Mouse (Mus musculus) macrophage (primary cell): ENCODE results near the gene Eif4g1. TPM values are rescaled to one million over a fixed set of nuclear protein-coding genes. Genes with fewer than 3 reads are reported as not detected.

ENCODE experiments used
- H3K27ac ChIP-seq: fragments of 350-480 bp; formaldehyde crosslinking; 2 replicates; pipeline ENCODE4 v1.9.0; 2021
- H3K36me3 ChIP-seq: fragments of 350-480 bp; formaldehyde crosslinking; 2 replicates; pipeline ENCODE4 v1.9.0; 2021; ENCODE audit errors: inconsistent target
- H3K4me3 ChIP-seq: fragments of 350-480 bp; formaldehyde crosslinking; 2 replicates; pipeline ENCODE4 v1.9.0; 2021; ENCODE audit errors: inconsistent target
- H3K79me2 ChIP-seq: fragments of 350-480 bp; formaldehyde crosslinking; 2 replicates; pipeline ENCODE4 v1.9.0; 2021; ENCODE audit errors: inconsistent target
- WGBS: methylation state at CpG from one replicate; pipeline ENCODE4 v1.1.7; 2026; ENCODE audit warnings: inconsistent platforms; ENCODE audit not compliant: missing documents; 5-methylcytosine and 5-hydroxymethylcytosine counted together
- polyA plus RNA-seq: library from polyadenylated mRNA; stranded (reverse); fragments of 250-400 nt; gene quantifications from 3 replicates; pipeline ENCODE4 v1.2.4, GENCODE M21; 2018; ENCODE audit warnings: inconsistent platforms

Gene Eif4g1
- polyA plus RNA-seq, 1 experiment from 2014 or later, result 165 TPM

DNA sequence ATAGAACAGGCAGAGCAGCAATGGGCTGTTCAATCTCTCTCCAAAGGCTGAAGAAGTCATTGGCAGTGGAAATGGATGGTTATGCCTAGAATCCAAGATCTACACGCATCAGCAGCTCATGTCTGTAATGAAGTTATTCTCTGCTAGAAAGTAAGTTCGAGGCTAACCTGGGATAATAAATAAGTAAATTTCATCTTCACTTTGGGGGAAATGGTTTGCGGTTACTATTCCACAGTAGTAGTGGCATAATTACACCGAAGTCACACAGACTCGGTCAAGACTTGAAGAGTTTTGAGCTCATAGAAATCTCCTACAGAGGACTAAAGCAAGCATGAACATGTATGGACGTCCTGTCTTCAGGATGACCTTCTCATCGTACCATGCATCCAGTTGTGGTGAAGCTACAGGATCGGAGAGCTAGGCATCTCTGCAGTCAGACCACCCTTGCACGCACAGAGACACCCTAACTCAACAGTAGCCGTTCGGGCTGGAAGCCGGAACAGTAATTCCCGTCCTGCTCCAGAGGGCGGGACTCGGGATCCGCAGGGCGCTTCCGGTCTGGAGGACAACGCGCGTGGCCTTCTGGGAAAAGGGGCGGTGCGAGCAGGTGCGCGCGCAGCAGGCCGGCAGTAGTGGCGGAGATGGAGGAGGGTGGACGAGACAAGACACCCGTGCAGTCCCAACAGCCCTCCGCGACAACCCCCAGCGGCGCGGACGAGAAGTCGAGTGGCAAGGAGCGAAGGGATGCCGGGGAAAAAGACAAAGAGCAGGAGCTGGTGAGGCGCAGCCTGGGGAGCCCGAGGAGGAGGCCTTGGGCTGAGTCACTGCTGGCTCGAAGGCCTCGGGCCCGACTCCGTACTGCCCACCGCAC is 16.8 kb upstream of the Eif4g1 start, which contains the start of gene Psmd2:
Gene Psmd2, plus strand, starts transcription at position 577 of the 871 bp plus-strand sequence.
- Histone ChIP-seq H3K36me3 (peaks cover 17% of the 10 kb centered on the region), H3K27ac (peak within 1 kb of the TSS; percentile 62), H3K79me2 (peaks cover 32% of the 10 kb centered on the region), H3K4me3 (peak within 1 kb of the TSS; percentile 96)
- WGBS, result 2% methylated on average over 46 of the region's 46 CpGs

DNA sequence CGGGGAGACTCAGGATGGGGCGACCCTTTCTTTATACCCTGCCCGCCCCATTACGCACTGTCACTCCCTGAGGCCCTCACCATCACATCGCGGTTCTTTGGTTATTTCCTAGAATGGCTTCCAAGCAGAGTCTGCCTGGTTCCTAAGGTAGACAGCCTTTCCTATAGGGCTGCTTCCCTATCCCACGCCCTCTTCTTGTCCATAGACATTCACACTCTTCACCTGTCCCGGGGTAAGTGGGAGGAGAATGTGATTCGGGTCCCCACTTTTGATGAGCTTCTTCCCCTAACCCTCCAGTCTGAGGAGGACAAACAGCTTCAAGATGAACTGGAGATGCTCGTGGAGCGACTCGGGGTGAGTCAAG is 16.2 kb upstream of the Eif4g1 start:
- H3K27ac ChIP-seq, result peak overlapping the region; percentile 62
- 7% methylated on average over 11 of the region's 12 CpGs for WGBS
- peaks cover 22% of the 10 kb centered on the region for H3K36me3 ChIP-seq
- peaks cover 32% of the 10 kb centered on the region for H3K79me2 ChIP-seq
- peak overlapping the region; percentile 96 for H3K4me3 ChIP-seq

DNA sequence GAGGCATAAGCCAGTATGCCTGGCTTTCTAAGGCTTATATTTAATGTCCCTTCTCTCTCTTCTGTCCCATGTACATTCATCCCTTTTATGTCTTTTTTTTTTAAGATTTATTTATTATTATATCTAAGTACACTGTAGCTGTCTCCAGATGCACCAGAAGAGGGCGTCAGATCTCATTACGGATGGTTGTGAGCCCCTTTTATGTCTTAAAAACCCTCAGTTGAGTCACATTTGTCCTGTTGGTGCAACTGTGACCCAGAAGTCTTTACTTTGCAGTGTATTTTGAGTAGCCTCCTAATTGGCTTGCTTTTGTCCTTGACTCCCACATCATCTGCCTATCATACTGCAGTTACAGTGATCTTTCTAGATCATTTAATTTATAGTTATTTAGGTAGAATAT is 14.8 kb upstream of the Eif4g1 start:
- peaks cover 34% of the 10 kb centered on the region for H3K36me3 ChIP-seq

DNA sequence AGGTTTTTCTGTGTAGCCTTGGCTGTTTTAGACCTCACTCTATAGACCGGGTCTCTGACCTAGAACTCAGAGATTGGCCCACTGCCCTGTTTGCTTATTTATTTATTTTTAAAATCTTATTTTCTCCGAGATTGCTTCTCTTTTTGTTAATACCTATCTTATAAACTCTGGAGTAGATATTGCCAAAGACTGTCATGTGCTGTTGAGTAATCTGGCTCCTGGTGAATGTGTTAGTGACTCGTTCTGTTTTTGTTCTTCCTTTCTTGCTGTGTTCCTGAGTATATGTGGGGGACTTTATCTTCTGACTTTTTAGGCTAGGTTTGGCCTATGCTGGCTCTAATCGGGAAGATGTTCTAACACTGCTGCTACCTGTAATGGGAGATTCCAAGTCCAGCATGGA is 10.5 kb upstream of the Eif4g1 start:
- peak overlapping the region; percentile 59 for H3K27ac ChIP-seq
- no peak overlapping the region for H3K4me3 ChIP-seq
- WGBS, result 61% methylated on average over 4 of the region's 4 CpGs
- peaks cover 21% of the 10 kb centered on the region for H3K79me2 ChIP-seq
- peaks cover 76% of the 10 kb centered on the region for H3K36me3 ChIP-seq

More for the DNA sequence above, 14.8 kb upstream of the Eif4g1 start:
- WGBS, result 54% methylated on average over 2 of the region's 2 CpGs
- H3K79me2 ChIP-seq, result peaks cover 32% of the 10 kb centered on the region
- H3K27ac ChIP-seq, result no peak overlapping the region
- no peak overlapping the region for H3K4me3 ChIP-seq

DNA sequence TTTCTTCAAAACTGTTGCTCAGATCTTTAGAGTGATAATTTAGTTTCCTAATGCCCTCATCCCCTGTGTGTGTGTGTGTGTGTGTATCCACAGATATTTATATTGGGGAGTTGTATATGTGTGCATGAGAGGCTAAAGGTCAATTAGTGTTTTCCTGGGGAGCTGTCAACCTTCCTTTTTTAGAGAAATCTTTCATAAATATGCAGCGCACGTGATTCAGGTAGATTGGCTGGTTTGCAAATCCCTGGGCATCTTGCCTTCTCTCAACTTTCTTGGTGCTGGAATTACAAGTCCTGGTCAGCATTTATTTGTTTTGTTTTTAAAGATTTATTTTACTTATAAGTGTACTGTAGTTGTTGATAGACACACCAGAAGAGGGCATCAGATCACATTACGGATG is 2.2 kb downstream of the Eif4g1 start:
- Histone ChIP-seq H3K36me3 (peaks cover 2% of the 10 kb centered on the region), H3K4me3 (no peak overlapping the region), H3K79me2 (peaks cover 21% of the 10 kb centered on the region), H3K27ac (no peak overlapping the region)
- 95% methylated on average over 3 of the region's 3 CpGs for WGBS

DNA sequence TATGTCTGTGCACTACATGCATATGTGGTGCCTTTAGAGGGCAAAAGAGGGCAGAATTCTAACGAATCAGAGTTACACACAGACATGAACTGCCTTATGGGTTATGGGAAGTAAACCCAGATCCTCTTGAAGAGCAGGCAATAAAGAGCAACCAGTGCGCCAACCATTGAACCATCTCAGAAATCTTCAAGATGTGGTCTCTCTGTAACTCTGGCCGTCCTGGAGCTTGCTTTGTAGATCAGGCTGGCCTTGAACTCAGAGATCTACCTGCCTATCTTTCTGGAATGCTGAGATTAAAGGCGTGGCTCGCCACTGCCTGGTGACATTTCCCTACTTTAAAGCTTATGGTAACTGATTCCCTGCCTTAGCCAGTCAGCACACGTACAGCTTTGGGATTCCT is 3.8 kb downstream of the Eif4g1 start:
- H3K36me3 ChIP-seq, result peaks cover 16% of the 10 kb centered on the region
- H3K79me2 ChIP-seq, result peaks cover 37% of the 10 kb centered on the region
- 15% methylated on average over 6 of the region's 6 CpGs for WGBS
- peak overlapping the region; percentile 25; the same call in 1 of the 2 replicates for H3K4me3 ChIP-seq
- peak overlapping the region; percentile 61 for H3K27ac ChIP-seq

DNA sequence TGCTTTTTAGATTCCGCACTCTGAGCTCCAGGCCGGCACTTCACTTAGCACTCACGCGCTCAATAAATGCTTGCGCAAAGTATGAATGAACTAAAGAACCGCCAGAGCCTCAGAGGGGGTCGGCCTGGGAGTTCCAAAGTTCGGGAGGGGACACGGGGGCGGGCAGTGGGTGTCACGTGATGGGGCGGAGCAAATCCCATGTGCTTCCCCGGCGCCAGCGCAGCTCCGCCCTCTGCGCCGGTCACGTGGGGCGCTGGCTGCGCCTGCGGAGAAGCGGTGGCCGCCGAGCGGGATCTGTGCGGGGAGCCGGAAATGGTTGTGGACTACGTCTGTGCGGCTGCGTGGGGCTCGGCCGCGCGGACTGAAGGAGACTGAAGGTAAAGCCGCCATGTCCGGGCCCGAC is 4.4 kb downstream of the Eif4g1 start:
- H3K27ac ChIP-seq, result peak overlapping the region; percentile 61
- peaks cover 16% of the 10 kb centered on the region for H3K36me3 ChIP-seq
- peak overlapping the region; percentile 25; the same call in 1 of the 2 replicates for H3K4me3 ChIP-seq
- WGBS, result under 1% methylated on average over 38 of the region's 38 CpGs
- H3K79me2 ChIP-seq, result peaks cover 43% of the 10 kb centered on the region

DNA sequence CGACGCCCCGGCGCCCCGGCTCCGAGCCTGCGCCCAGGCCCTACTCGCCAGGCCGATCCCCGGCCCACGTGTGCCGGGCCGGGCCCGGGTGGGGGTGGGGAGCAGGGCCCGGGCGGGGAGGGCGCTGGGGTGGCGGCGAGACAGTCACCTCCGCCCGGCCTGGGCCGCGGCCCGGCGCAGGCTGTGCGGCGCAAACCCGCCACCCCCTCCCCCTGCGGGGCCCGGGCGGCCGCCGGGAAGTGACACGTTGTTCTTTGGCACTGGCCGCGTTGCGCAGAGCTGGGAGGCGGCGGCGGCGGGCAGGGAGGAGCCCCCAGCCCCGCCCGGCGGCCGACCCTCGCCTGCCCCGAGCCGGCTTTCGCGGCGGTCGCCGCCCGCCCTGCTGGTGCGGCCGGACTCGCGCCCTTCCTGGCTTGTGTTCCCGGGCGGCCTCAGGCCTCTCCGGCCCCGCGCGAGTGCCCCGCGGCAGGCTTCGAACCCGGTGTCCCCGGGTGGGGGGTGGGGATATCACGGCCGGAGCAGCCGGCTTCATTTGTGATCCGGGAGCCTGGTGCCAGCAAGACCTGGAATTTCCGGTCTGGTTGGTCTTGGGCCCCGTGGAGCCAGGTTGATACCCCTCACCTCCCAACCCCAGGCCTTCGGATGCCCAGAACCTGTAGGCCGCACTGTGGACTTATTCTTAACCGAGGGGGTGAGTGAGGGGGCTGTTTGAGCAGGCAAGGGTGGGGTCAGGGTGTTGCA is 5.0 kb downstream of the Eif4g1 start:
- H3K79me2 ChIP-seq, result peaks cover 49% of the 10 kb centered on the region
- peaks cover 16% of the 10 kb centered on the region for H3K36me3 ChIP-seq
- H3K4me3 ChIP-seq, result peak overlapping the region; percentile 88
- under 1% methylated on average over 49 of the region's 78 CpGs for WGBS
- H3K27ac ChIP-seq, result peak overlapping the region; percentile 52

DNA sequence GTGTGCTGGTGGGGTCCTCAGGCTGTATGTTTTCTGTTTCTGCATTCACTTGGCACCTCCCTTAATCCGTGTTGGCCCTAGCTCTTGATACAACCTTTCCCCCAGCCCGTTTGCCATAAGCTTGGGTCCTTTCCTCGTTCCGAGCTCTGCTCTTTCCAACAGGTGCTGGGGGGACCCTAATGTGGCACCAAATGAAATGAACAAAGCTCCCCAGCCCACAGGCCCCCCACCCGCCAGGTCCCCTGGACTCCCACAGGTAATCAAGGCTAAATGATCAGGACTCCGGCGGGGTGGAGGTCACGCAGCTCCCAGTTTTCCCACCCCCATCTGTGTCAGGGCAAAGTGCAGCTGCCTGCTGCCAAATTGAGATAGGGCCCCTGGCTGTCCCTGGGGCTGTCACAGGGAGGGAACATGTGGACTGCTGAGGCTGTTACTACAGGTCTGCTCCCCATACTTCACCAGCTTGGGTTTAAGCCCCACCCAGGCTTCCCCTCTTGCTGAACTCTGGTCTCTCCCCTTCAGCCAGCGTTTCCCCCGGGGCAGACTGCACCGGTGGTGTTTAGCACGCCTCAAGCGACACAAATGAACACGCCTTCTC is 5.7 kb downstream of the Eif4g1 start:
- 8% methylated on average over 14 of the region's 14 CpGs for WGBS
- Histone ChIP-seq H3K79me2 (peaks cover 56% of the 10 kb centered on the region), H3K27ac (peak overlapping the region; percentile 52), H3K4me3 (peak overlapping the region; percentile 88), H3K36me3 (peaks cover 19% of the 10 kb centered on the region)

DNA sequence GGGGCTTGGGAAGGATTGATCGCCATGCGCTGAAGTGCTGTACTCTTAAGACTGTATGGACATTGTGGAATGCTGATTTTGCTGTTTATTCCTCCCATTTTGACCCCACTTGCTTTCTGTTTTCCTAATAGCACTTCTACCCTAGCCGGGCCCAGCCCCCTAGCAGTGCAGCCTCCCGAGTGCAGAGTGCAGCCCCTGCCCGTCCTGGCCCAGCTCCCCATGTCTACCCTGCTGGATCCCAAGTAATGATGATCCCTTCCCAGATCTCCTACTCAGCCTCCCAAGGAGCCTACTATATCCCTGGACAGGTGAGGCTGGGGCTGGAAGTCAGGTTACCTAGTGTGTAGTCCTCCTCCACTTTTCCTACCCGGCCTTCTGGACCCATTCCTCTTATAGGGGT is 7.1 kb downstream of the Eif4g1 start:
- H3K79me2 ChIP-seq, result peaks cover 68% of the 10 kb centered on the region
- H3K4me3 ChIP-seq, result no peak overlapping the region
- no peak overlapping the region for H3K27ac ChIP-seq
- H3K36me3 ChIP-seq, result peaks cover 32% of the 10 kb centered on the region
- WGBS, result 90% methylated on average over 6 of the region's 6 CpGs

DNA sequence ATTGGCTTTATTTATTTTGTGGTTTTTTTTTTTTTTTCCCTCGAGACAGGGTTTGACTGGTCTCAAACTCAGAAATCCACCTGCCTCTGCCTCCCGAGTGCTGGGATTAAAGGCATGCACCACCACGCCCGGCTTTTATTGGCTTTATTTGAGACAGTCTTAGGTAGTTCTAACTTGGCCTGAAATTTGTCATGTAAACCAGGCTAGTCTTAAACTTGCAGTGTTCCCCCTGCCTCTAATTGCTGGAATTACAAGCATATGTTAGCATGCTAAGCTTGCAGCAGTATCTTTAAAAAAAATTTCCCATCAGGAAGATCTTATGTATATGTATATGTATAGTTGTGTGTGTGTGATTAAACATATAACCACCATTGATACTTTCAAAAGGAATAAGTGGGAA is 8.6 kb downstream of the Eif4g1 start:
- Histone ChIP-seq H3K27ac (no peak overlapping the region), H3K79me2 (peaks cover 68% of the 10 kb centered on the region), H3K36me3 (peaks cover 45% of the 10 kb centered on the region), H3K4me3 (no peak overlapping the region)
- 64% methylated on average over 4 of the region's 4 CpGs for WGBS

DNA sequence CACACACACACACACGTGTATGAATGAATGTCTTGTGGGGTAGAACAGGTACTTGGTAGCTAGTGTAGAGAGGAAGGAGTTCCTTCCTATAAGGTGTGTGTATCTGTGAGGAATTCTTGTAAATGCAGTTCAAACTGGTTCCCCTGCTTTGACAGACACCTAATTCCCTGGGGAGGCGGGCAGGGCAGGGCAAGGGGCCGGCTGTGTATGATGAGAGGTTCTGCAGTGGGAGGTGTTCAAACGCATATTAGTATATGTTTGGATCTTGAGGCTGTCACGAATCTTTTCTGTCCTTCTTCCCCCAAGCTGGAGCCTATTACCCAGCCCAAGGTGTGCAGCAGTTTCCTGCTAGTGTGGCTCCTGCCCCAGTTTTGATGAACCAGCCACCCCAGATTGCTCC is 9.3 kb downstream of the Eif4g1 start:
- H3K27ac ChIP-seq, result peak overlapping the region; percentile 21
- 78% methylated on average over 4 of the region's 5 CpGs for WGBS
- H3K4me3 ChIP-seq, result no peak overlapping the region
- H3K36me3 ChIP-seq, result peaks cover 52% of the 10 kb centered on the region
- peaks cover 68% of the 10 kb centered on the region for H3K79me2 ChIP-seq

DNA sequence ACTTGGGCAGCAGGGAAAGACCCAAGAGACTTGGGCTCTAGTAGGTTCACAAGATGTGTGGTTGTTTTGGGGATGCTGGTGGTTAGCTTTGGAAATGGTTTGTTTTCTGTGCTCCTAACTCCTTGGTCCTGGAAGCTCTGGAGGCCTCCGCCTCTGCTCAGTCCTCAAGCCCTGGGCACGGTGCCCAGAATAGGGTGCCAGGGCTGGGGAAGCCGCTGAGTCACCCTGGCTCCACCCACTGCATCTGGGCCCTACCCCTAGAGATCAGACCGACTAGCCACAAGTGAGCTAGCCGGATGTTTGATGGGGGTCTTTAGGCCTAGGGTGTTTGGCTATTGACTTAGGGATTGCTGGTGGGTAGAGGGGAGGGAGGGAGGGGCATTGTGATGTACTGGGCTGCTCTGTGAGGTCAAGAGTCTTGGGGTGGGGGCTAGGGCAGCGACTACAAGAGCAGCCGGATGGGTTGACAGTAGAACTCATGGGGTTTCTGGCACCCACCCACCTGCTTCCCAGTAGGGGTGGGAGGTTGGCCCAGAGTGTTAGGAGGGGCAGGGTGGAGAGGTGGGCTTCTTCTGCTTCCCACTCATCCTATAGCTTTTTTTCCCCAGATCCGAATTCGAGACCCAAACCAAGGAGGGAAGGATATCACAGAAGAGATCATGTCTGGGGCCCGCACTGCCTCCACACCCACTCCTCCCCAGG is 10.0 kb downstream of the Eif4g1 start:
- Histone ChIP-seq H3K36me3 (peaks cover 59% of the 10 kb centered on the region), H3K4me3 (no peak overlapping the region), H3K27ac (peak overlapping the region; percentile 21), H3K79me2 (peaks cover 68% of the 10 kb centered on the region)
- 48% methylated on average over 10 of the region's 10 CpGs for WGBS

DNA sequence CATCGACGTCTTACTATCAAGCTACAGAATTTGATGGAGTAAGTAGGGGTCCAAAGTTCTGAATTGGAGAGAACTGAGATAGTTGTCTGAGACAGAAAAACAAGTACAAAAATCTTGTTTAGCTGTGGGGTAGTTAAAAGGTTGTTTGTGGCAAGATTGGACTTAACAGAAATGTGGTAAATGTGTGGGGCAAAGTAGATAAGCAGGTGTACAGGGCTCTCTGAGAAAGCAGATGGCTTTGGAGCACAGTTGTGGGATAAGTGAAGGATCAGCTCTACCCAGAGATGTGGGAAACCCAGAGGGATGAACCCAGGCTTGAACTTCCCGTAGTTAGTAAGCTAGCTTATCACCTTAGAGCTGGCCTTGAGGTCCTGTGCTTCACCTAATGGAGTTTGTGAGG is 22.7 kb downstream of the Eif4g1 start:
- WGBS, result 95% methylated on average over 3 of the region's 3 CpGs
- Histone ChIP-seq H3K79me2 (no peaks in the 10 kb centered on the region), H3K36me3 (peaks cover 47% of the 10 kb centered on the region), H3K4me3 (no peak overlapping the region), H3K27ac (no peak overlapping the region)
